Mouse (Mus musculus): ENCODE data around the gene Lamc3.
A peak's percentile ranks its signal among the peaks of the same experiment; 100 is the strongest.
"Not testable (repeated sequence)": the region's sequence is repeated elsewhere in the genome, so short reads cannot be mapped to it uniquely, and the experiment has no call there.

Gene Lamc3

GRCm38 (mm10) chr2:31878610-31879009, 8.5 kb upstream of the Lamc3 start:
- DNase-seq: no peak

DNA sequence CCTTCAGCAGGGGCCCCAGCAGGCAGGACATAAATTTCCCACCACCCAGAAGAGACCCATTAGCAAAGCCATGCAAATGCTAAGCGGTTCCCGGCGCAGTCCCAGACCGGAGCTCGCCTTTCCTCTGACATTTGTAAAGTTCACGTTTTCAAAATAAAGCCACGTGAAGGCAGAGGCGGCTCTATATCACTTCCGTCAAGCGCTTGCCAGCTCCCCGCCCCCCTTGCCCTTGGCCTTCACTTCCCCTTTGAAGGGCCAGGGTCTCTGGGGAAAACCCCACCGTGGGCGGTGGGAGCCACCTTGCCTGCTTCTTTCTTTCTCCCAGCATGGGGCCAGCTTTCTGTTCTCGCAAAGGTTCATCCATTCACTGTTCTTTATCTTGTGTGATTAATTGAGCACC, 6.2 kb upstream of the Lamc3 start:
- no peak for DNase-seq

- no peak for DNase-seq
These were observed 4.0 kb upstream of the Lamc3 start for GRCm38 (mm10) chr2:31883061-31883460.

DNA sequence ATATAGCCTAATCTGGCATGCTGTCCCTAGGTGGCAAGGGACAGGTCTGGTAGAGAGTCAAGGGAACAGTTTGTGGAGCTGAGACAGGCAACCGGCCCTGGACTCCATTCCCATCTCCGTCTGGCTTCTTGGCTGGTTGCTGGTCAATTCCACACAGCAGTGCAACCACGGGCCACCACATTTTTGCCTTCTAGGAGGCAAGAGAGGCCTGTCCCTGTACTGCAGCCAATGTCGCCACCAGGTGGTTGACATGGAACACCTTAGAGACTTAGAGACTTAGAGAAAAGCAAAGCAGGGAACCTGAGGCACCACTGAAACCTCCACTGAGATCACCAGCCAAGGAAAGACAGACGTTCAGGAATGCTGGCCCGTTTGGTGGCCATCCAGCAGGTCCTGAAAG, 2.3 kb upstream of the Lamc3 start:
- peak; percentile 39 for DNase-seq

DNA sequence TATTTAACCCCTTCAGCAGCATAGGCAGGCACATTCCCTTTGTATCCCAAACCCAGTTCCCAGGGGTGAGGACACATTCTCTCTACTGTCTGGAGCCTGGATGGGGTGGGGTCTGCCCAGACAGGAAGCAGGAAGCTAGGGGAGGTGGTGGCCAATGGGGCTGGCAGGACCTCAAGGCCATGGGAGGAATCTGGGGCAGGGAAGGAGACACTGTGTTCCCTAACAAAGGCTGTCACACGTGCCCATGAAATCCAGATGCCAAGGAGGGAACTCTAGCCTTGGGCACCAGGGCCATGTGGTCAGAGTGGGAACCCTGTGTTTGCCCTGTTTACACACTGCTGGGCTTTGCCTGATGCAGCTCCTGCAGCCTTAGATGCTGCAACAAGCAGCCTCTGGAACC, 1.8 kb downstream of the Lamc3 start:
- no peak for DNase-seq

GRCm38 (mm10) chr2:31891219-31891618, 4.1 kb downstream of the Lamc3 start:
- no peak for DNase-seq

DNA sequence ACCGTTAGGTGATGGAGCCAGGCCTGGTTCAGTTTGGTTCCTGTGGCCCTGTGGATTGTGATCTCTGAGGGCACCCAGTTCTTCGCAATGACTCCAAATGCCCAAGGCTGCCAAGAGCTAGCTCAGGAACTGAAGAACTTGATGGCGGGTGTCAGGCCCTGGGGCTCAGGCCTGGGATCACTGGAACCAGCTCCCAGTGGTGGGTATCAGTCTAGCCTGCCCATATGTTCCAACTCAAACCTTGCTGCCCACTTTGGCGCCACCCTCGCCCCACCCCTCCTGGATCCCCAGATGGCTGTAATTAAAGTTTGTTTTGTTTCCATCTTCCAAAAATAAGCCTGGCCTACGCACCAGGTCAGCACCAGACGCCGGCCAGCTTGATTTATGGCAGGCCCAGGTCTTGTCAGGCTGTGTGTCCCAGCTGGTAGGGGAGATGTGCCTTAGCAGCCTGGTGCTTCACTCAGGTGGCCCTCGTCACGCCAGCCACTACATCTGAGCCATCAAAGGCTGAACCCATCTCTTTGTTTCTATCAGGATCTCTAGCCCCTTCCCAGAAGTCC, 6.1 kb downstream of the Lamc3 start:
- DNase-seq: no peak

- peak; percentile 30 for DNase-seq
These were observed 7.3 kb downstream of the Lamc3 start for GRCm38 (mm10) chr2:31894221-31894870.

GRCm38 (mm10) chr2:31900932-31901331, 13.8 kb downstream of the Lamc3 start:
- no peak for DNase-seq

DNA sequence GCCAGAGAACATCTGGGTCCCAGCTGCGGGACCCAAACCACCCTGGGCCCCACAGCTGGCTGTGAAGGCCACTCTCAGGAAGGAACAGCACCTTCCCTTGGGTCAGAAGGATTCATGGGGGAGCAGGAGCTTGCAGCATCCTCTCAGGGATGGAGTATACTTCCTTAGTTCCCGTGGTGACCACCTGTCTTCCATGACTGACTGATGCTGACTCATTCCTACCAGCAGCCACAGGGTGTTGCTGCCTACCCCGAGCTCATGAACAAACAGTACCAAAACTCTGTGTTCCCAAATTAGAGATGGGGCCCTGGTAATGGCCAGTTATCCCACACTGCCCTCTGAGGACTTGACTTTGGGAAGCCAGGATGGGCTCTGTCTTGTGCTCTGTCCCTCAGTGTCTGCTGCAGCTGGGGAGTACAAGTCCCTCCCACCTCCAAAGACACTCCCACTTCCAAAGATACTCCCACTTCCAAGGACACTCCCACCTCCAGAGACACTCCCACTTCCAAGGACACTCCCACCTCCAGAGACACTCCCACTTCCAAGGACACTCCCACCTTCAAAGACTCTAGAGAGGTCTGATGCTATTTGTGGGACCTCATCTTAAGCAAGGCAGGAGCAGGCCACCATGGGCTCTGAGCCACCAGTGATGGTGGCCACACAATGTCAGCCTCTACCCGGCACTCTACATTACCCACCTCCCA, 14.7 kb downstream of the Lamc3 start:
- DNase-seq: no peak

- no peak for DNase-seq
These were observed 17.0 kb downstream of the Lamc3 start for GRCm38 (mm10) chr2:31904089-31904488.

DNA sequence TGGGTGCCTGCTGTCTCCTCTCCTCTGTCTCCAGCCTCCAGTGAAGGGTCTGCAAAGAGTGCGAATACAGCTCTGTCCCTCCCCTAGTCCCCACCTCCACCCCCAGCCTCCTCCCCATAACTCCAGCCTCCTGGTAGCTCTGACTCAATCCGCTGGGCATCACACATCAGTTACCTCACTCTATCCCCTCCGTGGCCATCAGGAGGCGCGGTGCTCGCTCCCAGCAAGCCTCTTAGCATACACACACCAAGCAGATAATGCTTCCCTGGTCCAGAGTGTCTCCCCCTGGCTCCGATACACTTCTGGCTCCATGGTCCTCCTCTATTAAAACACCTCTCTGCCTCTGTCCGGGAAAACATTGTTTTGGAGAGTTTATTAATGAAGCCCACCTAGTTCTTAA, 17.5 kb downstream of the Lamc3 start:
- DNase-seq: no peak

DNA sequence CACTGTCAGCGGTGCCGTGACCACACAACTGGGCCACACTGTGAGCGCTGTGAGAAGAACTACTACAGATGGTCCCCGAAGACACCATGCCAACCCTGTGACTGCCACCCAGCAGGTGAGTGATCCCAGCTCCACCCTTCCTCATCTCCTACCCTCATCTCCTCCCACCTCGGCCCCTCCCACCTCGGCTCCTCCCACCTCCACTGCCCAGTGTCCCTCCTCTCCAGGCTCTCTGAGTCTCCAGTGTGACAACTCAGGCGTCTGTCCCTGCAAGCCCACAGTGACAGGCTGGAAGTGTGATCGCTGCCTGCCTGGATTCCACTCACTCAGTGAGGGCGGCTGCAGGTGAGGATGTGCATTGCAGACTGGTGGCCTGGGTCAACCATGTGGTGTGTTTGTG, 18.6 kb downstream of the Lamc3 start:
- DNase-seq: no peak

- peak; percentile 20 for DNase-seq
These were observed 19.3 kb downstream of the Lamc3 start for GRCm38 (mm10) chr2:31906407-31906806.

DNA sequence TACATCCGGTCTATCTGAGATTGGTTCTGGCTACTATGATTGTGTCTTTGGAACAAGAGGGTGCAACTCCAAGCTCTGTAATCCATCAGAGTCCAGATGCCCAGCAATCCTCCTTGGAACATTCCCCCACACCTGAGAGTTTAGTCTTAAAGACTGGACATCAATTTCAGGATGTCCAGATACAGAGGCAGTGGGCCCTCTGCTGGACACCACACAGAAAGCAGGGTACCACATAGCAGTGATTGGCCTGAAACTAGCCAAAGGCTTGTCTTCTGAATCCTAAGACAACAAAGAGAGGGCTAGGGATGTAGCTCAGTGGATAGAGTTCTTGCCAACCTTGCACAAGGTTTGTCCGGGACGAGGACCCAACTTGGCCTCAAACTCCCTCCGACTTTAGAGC, 25.5 kb downstream of the Lamc3 start:
- DNase-seq: no peak

GRCm38 (mm10) chr2:31914213-31914612, 27.1 kb downstream of the Lamc3 start:
- DNase-seq: not testable (repeated sequence)

DNA sequence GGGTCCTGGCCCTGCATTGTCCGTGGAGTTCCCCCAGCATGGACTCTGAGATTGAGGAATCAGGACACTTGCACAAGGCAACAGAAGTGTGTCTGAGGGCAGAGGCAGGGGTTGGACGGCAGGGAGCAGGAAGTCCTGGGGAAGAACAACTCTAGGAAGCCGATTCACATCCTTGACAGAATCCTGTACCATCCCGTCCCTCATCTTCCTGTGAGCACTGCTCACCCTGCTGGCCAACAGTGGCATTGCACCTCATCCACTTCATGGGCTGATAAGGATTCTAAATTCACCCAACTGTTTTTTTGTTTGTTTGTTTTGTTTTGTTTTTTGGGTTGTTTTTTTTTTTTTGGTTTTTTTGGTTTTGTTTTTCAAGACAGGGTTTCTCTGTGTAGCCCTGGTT, 28.0 kb downstream of the Lamc3 start:
- DNase-seq: peak; percentile 62

GRCm38 (mm10) chr2:31917636-31918035, 30.5 kb downstream of the Lamc3 start:
- DNase-seq: no peak

- no peak for DNase-seq
These were observed 36.6 kb downstream of the Lamc3 start for GRCm38 (mm10) chr2:31923645-31924044.

DNA sequence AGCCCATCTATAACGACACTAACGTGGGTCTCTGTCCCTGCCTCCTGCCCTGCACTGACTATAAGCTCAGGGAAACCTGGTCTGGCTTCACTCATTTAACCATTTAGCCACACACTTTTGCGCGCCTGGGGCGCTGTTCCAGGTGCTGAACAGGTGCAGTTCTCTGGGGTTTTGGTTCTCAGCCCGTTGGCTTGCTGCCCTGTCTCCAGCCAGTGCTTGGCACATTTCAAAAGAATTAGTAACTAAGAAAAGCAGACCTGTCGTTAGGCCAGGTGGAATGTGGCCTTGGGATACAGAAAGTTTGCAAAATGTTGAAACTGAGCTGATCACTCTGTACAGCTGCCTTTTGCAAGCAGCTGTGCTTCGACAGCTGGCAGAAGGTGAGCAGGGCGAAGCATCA, 37.7 kb downstream of the Lamc3 start:
- DNase-seq: no peak

GRCm38 (mm10) chr2:31925936-31926335, 38.8 kb downstream of the Lamc3 start:
- no peak for DNase-seq

DNA sequence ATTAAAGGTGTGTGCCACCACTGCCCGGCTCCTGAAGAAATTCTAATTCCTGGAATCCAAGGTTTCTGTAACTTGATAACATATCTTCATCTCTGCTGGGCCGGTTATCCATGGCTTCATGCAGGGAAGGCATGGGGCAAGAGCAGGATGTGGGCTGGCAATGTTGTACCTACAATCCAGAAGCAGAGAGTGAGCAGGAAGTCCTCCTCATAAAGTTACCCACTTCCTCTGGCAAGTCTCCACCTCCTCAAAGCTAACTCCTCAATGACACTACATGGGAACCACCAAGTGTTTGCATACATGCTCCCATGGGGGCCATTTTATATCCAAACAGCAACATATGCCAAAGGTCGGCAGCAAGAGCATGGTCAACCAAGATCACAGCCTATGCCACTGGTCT, 42.6 kb downstream of the Lamc3 start:
- no peak for DNase-seq

DNA sequence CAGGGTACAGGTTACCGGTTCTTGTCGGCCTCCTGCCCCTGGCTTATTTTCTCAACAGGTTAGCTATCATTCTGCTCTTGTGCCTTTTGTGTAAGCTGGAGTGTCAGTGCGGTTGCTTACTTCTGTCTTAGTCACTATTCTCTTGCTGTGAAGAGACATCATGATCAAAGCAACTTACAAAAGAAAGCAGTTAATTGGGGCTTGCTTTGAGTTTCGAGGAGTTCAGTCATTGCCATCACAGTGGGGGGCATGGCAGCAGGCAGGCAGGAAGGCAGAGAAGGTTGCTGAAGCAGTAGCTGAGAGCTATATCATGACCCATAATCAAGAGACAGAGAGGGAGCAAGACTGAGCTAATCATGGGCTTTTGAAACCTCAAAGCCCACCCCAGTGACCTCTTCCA, 47.5 kb downstream of the Lamc3 start:
- DNase-seq: no peak

GRCm38 (mm10) chr2:31935054-31935453, 48.0 kb downstream of the Lamc3 start:
- DNase-seq: no peak

- no peak for DNase-seq
These were observed 51.2 kb downstream of the Lamc3 start for GRCm38 (mm10) chr2:31938298-31938697.
